Mouse (Mus musculus): ENCODE results near the gene Napsa. TPM values are rescaled to one million over a fixed set of nuclear protein-coding genes. Genes with fewer than 3 reads are reported as not detected.
A peak's percentile ranks its signal among the peaks of the same experiment; 100 is the strongest.

The Napsa gene
- total RNA-seq, 2 experiments from 2014 or later = 0.30 TPM; not detected in 1

DNA sequence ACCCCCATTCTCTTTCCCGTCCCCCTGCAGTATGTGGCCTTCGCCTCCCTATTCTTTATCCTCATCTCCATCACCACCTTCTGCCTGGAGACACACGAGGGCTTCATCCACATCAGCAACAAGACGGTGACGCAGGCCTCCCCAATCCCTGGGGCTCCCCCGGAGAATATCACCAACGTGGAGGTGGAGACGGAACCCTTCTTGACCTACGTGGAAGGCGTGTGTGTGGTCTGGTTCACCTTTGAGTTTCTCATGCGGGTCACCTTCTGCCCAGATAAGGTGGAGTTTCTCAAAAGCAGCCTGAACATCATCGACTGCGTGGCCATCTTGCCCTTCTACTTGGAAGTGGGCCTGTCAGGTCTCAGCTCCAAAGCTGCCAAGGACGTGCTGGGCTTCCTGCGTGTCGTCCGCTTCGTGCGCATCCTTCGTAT, 23.0 kb downstream of the Napsa start:
- DNase-seq (ENCODE audit: low spot score in 2 of 2) = no peak

GRCm38 (mm10) chr7:44596051-44596450, 23.9 kb downstream of the Napsa start:
- DNase-seq (ENCODE audit: low spot score in 2 of 2) = no peak

GRCm38 (mm10) chr7:44596996-44597538, 24.9 kb downstream of the Napsa start:
- DNase-seq (ENCODE audit: low spot score in 2 of 2) = no peak

DNA sequence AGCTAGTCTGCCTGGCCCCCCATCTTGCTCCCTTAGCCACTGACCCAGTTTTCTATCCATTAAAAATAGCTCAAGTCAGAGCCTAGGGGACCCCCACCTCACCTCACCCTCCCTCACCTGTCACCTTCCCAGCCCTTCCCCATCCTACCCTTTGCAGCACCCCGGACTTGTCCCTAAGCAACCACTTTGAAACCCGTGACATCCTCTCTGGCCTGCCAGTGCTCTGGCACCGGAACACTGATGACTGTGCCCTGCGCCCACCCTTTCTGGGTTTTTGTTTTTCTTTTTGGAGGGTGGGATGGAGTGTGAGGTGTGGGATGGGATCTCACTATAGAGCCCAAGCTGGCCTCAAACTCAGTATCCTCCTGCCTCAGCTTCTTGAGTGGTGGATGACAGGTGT, 25.5 kb downstream of the Napsa start:
- DNase-seq (ENCODE audit: low spot score in 2 of 2) = no peak

- DNase-seq (ENCODE audit: low spot score in 2 of 2) = no peak
These were observed 26.2 kb downstream of the Napsa start for GRCm38 (mm10) chr7:44598336-44598735.

- no peak for DNase-seq (ENCODE audit: low spot score in 2 of 2)
These were observed 28.6 kb downstream of the Napsa start for GRCm38 (mm10) chr7:44600691-44601262.

DNA sequence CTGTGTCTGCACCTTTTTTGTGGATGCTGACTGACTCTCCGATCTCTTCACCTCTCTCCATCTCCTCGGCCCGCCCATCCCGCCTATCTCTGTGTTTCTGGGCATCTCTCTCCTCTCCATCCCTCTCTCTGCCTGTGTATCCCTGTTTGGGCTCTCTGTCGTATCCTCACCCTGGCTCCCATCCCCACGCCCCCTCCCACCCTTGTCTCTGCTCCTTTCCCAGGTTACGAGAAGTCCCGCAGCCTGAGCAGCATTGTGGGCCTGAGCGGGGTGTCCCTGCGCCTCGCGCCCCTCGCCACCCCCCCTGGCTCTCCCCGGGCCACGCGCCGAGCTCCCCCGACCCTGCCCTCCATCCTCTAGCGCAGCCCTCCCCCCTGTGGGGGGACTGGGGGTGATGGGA, 29.5 kb downstream of the Napsa start:
- no peak for DNase-seq (ENCODE audit: low spot score in 2 of 2)

GRCm38 (mm10) chr7:44602443-44602842, 30.3 kb downstream of the Napsa start:
- DNase-seq (ENCODE audit: low spot score in 2 of 2) = peak; percentile 76 to 86

GRCm38 (mm10) chr7:44603186-44603855, 31.1 kb downstream of the Napsa start:
- DNase-seq (ENCODE audit: low spot score in 2 of 2) = no peak

DNA sequence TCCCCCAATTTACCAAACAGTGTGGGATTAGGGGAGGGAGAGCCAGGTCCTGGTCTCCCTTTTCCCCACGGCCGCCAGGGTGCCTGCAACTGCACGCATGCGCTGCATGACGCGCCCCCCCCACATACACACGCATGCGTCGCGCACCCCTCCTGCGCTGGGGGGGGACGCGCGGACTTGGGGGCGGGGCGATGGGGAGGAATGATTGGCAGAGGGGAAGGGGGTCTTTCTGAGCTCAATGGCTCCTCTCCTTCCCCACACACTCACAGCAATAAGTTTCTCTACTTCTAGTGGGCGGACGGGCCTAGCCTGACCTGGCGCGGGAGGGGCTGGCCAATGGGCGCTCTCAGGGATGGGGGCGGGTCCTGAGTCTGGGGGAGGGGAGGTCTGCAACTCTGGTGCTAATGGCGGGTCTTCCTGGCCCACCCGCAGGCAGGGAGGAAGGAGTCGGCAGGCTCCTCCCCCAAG, 32.0 kb downstream of the Napsa start:
- DNase-seq (ENCODE audit: low spot score in 2 of 2) = peak; percentile 61 to 70

GRCm38 (mm10) chr7:44604619-44605018, 32.4 kb downstream of the Napsa start:
- DNase-seq (ENCODE audit: low spot score in 2 of 2) = no peak

- DNase-seq (ENCODE audit: low spot score in 2 of 2) = no peak
These were observed 33.3 kb downstream of the Napsa start for GRCm38 (mm10) chr7:44605436-44605835.

GRCm38 (mm10) chr7:44606171-44606901, 34.2 kb downstream of the Napsa start:
- no peak for DNase-seq (ENCODE audit: low spot score in 2 of 2)

DNA sequence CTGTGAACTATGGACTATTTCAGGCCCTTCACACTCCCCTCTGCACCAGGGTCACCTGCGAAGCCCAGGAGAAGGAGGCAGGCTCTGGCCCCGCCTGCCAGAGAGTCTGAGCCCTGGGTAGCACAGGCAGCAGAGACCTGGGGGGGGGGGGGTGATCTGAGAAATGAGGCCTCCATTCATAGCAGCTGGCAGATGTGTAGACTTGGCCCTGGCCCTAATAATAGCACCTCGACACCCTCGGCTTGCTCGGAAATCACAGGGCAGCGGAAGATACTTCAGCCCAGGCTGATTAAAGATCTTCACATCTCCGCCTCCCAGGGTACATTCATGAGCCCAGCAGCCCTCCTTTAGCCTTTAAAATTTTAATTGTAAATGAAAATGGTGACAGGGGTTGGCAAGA, 40.0 kb downstream of the Napsa start:
- no peak for DNase-seq (ENCODE audit: low spot score in 2 of 2)

DNA sequence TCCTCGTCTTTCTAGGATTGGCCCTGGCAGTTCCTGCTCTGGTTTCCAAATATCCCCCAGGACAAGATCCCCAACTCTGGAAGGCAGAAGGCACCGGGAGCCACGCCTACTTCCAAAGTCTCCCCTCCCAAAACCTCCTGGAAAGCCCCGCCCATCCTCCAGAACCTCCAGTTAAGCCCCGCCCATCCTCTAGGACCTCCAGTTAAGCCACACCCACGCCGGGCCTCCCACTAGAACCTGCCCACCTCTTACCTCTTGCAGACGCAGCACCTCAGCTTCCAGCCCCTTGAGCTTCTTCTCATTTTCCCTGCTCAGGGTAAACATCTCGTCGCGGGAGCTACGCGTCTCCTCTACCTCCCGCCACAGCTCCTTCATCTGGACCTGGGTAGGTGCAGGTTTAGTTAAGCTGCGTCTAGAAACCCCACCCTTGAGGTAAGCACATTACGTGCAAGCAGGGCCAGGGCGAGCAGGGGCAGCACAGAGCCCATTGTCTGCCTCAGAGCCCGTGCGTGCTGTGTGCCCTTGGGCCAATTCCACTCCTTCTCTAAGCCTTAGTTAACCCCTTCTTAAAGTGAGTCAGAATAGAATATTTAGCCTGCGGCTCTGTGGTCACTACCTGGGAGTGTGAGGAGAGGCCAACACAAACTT, 42.0 kb downstream of the Napsa start:
- no peak for DNase-seq (ENCODE audit: low spot score in 2 of 2)

- DNase-seq (ENCODE audit: low spot score in 2 of 2) = no peak
These were observed 43.1 kb downstream of the Napsa start for GRCm38 (mm10) chr7:44615309-44615708.

DNA sequence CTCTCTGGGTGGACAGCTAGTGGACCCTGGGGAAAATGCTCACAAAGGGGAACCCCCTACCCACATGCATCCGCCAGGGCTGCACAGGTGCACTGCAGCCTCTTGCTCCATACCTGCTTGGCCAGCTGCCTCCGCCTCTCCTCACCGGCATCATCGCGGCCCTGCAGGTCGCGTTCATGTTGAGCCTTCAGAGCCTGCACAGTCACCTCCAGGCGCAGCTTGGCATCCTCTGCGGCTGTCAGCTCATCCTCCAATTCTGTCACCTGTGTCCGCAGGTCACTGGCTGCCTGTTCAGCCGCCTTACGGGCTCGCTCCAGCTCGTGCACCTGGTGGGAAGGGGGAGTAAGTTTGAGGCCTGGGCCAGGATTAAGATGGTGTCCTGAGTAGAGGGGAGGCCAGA, 43.8 kb downstream of the Napsa start:
- DNase-seq (ENCODE audit: low spot score in 2 of 2) = no peak

- DNase-seq (ENCODE audit: low spot score in 2 of 2) = no peak
These were observed 44.9 kb downstream of the Napsa start for GRCm38 (mm10) chr7:44617059-44617458.

GRCm38 (mm10) chr7:44623714-44624542, 51.7 kb downstream of the Napsa start:
- no peak for DNase-seq (ENCODE audit: low spot score in 2 of 2)

DNA sequence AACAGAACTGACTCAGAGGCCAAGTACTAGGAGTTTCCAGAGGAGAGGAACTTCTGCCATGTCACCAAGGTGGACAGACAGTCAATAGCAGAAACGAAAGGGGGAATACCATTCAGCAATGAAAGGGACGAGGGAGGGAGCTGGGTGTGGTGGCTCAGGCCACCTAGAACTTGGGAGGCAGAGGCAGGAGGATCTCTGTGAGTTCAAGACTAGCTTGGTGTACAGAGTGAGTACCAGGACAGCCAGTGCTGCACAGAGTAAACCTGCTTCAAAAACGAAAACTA, 52.3 kb downstream of the Napsa start:
- DNase-seq (ENCODE audit: low spot score in 2 of 2) = no peak

GRCm38 (mm10) chr7:44624828-44625227, 52.6 kb downstream of the Napsa start:
- DNase-seq (ENCODE audit: low spot score in 2 of 2) = no peak
